Mouse (Mus musculus) testis, adult 2 months (tissue): ENCODE measurements around the gene Agap3.

Experiments used
- CTCF ChIP-seq: fragments of 200-500 bp; IDR thresholded peaks from 2 replicates; pipeline ENCODE4 v1.5.1; 2012; ENCODE audit warnings: low read depth, mild to moderate bottlenecking, inconsistent platforms, low read length, moderate library complexity; ENCODE audit not compliant: control insufficient read depth, insufficient read depth, insufficient replicate concordance
- POLR2A ChIP-seq: fragments of 200-500 bp; IDR thresholded peaks from 2 replicates; pipeline ENCODE4 v1.6.1; 2012; ENCODE audit warnings: low read depth, mild to moderate bottlenecking, inconsistent platforms, low read length, moderate library complexity; ENCODE audit not compliant: control insufficient read depth

DNA sequence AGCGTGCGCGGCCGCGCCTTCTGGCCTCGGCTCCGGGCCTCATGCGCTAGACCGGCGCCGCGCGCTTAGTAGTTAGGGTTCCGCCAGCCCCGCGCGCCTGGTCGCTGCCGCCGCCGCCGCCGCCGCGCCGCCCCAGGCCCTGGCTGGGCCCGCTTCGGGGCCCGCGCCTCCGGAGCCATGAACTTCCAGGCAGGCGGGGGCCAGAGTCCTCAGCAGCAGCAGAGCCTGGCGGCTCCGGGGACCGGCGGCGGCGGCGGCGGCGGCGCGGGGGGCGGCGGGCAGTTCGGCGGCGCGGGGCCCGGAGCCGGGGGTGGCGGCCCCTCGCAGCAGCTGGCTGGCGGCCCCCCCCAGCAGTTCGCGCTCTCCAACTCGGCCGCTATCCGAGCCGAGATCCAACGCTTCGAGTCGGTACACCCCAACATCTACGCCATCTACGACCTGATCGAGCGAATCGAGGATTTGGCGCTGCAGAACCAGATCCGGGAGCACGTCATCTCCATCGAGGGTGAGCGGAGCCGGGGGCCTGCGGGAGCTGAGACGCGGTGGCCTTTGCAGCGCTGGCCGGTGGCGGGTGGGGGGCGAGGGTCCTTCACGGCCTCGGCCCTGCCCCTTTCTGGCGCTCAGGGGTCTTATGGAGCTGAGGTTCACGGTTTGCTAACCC is at the start of gene Agap3:
- TF ChIP-seq CTCF: no peak
- no peak for TF ChIP-seq POLR2A
